Mouse (Mus musculus) T-helper 1 cell (primary cell): ENCODE measurements around the gene Tceanc.
"Not testable (repeated sequence)": the region's sequence is repeated elsewhere in the genome, so short reads cannot be mapped to it uniquely, and the experiment has no call there.

Experiments
- in situ Hi-C: fragments of 300-600 bp; cut with MboI, MseI; formaldehyde crosslinking; loops from one replicate; pipeline ENCODE4 v1.15.1; 2025; ENCODE audit warnings: high pct_unique_total_duplicates

Gene Tceanc

GRCm38 (mm10) chrX:166518345-166518744 is at the start of gene Tceanc:
Gene Tceanc (minus strand): TSS chrX:166518567.
- in situ Hi-C loops: no loop called here

GRCm38 (mm10) chrX:166565983-166566382 is 47.6 kb upstream of the Tceanc start:
- in situ Hi-C loops: no loop called here

- in situ Hi-C loops: no loop called here
Measured at GRCm38 (mm10) chrX:166565401-166565800, 47.0 kb upstream of the Tceanc start.

GRCm38 (mm10) chrX:166564900-166565299 is 46.5 kb upstream of the Tceanc start:
- in situ Hi-C loops: no loop called here

GRCm38 (mm10) chrX:166559333-166559732 is 41.0 kb upstream of the Tceanc start:
- in situ Hi-C loops: no loop called here

- in situ Hi-C loops: no loop called here
Measured at GRCm38 (mm10) chrX:166552355-166552754, 34.0 kb upstream of the Tceanc start.

- in situ Hi-C loops: no loop called here
Measured at GRCm38 (mm10) chrX:166546495-166546894, 28.1 kb upstream of the Tceanc start.

GRCm38 (mm10) chrX:166535138-166535537 is 16.8 kb upstream of the Tceanc start:
- in situ Hi-C loops: no loop called here

GRCm38 (mm10) chrX:166533432-166533831 is 15.1 kb upstream of the Tceanc start:
- in situ Hi-C loops: no loop called here

- in situ Hi-C loops: no loop called here
Measured at GRCm38 (mm10) chrX:166531671-166532070, 13.3 kb upstream of the Tceanc start.

GRCm38 (mm10) chrX:166528126-166528525 is 9.8 kb upstream of the Tceanc start:
- in situ Hi-C loops: no loop called here

- in situ Hi-C loops: no loop called here
Measured at GRCm38 (mm10) chrX:166525637-166526315, 7.4 kb upstream of the Tceanc start.

GRCm38 (mm10) chrX:166520782-166521181 is 2.4 kb upstream of the Tceanc start:
- in situ Hi-C loops: no loop called here

- in situ Hi-C loops: no loop called here
Measured at GRCm38 (mm10) chrX:166516631-166517030, 1.7 kb downstream of the Tceanc start.

- in situ Hi-C loops: no loop called here
Measured at GRCm38 (mm10) chrX:166515923-166516322, 2.4 kb downstream of the Tceanc start.

- in situ Hi-C loops: not testable (repeated sequence)
Measured at GRCm38 (mm10) chrX:166514035-166514434, 4.3 kb downstream of the Tceanc start.

- in situ Hi-C loops: no loop called here
Measured at GRCm38 (mm10) chrX:166512071-166512470, 6.3 kb downstream of the Tceanc start.

- in situ Hi-C loops: no loop called here
Measured at GRCm38 (mm10) chrX:166511107-166511506, 7.3 kb downstream of the Tceanc start.

GRCm38 (mm10) chrX:166509761-166510738 is 8.3 kb downstream of the Tceanc start:
- in situ Hi-C loops: no loop called here

GRCm38 (mm10) chrX:166504421-166504820 is 13.9 kb downstream of the Tceanc start:
- in situ Hi-C loops: no loop called here

- in situ Hi-C loops: no loop called here
Measured at GRCm38 (mm10) chrX:166499496-166500190, 18.7 kb downstream of the Tceanc start.

- in situ Hi-C loops: no loop called here
Measured at GRCm38 (mm10) chrX:166497771-166498170, 20.6 kb downstream of the Tceanc start.
